Mouse (Mus musculus) ES-Bruce4 (cell line): Measurements from ENCODE around the gene Zfp451.

Source experiments
- CTCF ChIP-seq: IDR thresholded peaks from one replicate; pipeline ENCODE4 v1.8.1; 2011; ENCODE audit warnings: low read depth, low read length
- POLR2A ChIP-seq: IDR thresholded peaks from one replicate; pipeline ENCODE4 v1.8.1; 2011; ENCODE audit warnings: low read length; ENCODE audit not compliant: insufficient read depth

DNA sequence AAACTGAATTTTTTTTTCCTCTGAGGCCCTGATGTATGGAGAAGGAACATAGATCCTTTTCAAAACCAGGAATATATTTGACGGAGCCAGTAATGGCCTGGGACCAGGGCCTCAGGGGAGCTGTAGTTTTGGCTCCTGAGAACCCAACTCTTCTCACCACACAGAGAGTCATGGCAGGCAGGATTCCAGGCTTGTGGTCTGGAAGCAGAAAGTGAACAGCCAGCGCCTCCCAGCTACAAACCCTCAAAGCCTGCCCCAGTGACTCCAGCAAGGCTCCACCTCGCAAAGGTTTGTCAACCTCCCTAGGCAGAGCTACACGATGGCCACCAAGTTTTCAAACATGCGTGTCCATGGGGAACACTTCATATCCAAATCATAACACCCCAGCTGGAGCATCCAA, 102.4 kb downstream of the Zfp451 start:
- no peak for TF ChIP-seq CTCF
- TF ChIP-seq POLR2A: no peak
